Mouse (Mus musculus): ENCODE data around the gene Ms4a18. TPM values are rescaled to one million over a fixed set of nuclear protein-coding genes. Genes with fewer than 3 reads are reported as not detected.
A peak's percentile ranks its signal among the peaks of the same experiment; 100 is the strongest.

The Ms4a18 gene
- polyA plus RNA-seq, 1 experiment: not detected

DNA sequence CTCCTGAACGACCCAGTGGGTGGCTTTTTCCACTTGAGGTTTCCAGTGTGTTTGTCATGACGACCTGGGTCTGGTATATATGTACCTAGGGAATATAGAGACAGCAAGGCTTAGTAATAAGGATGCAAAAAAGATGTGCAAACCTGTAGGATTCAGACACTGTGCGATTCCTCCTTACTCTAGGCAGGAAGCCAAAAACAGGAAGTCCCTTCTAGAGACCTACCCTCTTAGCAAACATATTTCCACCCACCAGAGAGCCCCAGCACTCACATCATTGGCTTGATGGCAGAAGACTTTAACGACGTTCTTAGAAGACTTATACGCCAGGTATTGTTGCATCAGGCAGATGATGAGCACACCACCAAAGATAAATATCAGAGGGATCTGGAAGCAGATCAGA, 30.2 kb upstream of the Ms4a18 start:
- no peak for TF ChIP-seq TAL1 (IDR thresholded peaks at IDR 0.05; ENCODE audit: low read length)
- no peak for TF ChIP-seq GATA1 (IDR thresholded peaks at IDR 0.05; ENCODE audit: low read length)
- peaks cover 9% of the 10 kb centered on the region for H3K4me1 ChIP-seq (ENCODE audit: control insufficient read depth)
- no peaks in the 10 kb centered on the region for H3K36me3 ChIP-seq (ENCODE audit: control insufficient read depth)
- no peaks in the 10 kb centered on the region for H3K9me3 ChIP-seq (ENCODE audit: control insufficient read depth, low read length)
- no peaks in the 10 kb centered on the region for H3K27me3 ChIP-seq (ENCODE audit: control insufficient read depth)
- no peak overlapping the region for H3K4me3 ChIP-seq (replicated peaks)

DNA sequence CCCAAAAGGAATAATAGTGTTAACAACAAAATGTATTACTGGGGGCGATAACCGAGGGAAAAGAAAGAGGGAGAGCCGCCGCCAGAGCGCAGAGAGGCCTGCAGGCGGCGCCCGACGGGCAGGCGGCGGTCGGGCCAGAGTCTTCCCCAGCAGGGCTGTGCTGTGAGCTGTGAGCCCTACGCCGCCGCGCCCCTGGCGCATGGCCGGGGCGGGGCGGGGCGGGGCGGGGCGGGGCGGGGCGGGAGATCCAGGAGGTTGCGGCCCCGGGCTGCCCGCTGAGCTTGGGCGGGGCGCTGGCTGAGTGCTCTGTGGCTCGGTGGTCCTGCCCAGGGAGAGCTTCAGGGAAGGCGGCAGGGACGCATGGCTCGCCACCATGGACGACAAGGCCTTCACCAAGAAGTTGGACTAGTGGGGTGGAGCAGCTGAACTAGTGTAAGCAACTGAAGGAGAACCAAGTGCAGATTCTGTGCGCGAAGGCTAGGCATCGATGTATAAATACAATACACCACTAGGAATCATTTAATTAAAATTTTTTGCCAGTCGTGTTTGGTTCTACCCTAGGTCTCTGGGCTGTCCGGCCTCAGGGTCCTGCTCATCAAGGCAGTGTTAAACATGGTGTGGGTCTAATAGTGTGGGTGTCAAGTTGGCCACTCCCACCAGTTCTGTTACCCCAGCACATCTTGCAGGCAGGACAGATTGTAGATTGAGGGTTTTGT, 27.3 kb upstream of the Ms4a18 start:
- Histone ChIP-seq H3K27me3 (ENCODE audit: control insufficient read depth) (no peaks in the 10 kb centered on the region), H3K36me3 (ENCODE audit: control insufficient read depth) (no peaks in the 10 kb centered on the region), H3K4me1 (ENCODE audit: control insufficient read depth) (peaks cover 9% of the 10 kb centered on the region), H3K9me3 (ENCODE audit: control insufficient read depth, low read length) (no peaks in the 10 kb centered on the region), H3K4me3 (replicated peaks) (no peak overlapping the region)
- no peak for TF ChIP-seq GATA1 (IDR thresholded peaks at IDR 0.05; ENCODE audit: low read length)
- TF ChIP-seq TAL1 (IDR thresholded peaks at IDR 0.05; ENCODE audit: low read length): no peak

DNA sequence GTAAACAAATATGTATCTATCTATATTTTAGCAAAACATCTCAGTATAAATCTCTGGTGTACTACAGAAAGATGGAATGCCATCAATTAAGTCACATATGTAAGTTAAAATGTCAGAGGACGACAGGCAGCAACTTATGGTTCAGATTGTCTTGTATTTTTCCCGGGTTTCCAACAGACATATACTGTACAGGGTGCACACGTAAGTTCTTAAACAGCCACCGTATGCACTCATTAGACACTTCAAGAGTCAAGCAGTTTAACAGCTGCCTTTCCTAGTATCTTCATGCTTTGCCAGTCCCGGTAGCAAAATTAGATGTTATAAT, 26.8 kb upstream of the Ms4a18 start:
- Histone ChIP-seq H3K36me3 (ENCODE audit: control insufficient read depth) (no peaks in the 10 kb centered on the region), H3K4me1 (ENCODE audit: control insufficient read depth) (peaks cover 9% of the 10 kb centered on the region), H3K9me3 (ENCODE audit: control insufficient read depth, low read length) (no peaks in the 10 kb centered on the region), H3K27me3 (ENCODE audit: control insufficient read depth) (no peaks in the 10 kb centered on the region), H3K4me3 (replicated peaks) (no peak overlapping the region)
- TF ChIP-seq TAL1 (IDR thresholded peaks at IDR 0.05; ENCODE audit: low read length) (no peak), GATA1 (IDR thresholded peaks at IDR 0.05; ENCODE audit: low read length) (no peak)

DNA sequence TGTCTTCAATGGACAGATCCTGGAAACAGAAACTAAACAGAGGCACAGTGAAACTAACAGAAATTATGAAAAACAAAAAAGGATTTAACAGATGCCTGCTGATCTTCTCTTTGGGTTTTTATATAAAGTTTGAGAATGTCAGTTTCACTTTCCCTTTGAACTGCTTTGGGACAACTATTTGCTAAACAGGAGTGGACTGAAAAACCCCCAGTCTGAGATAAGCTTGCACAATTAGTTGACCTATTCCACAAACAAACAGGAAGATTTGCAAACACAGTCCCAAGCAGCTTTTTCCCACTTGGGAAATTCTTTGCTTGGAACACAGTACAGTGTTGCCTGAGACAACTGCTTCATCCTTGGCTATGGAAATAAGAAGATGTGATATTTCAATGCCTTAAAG, 19.7 kb upstream of the Ms4a18 start:
- no peaks in the 10 kb centered on the region for H3K27me3 ChIP-seq (ENCODE audit: control insufficient read depth)
- TF ChIP-seq TAL1 (IDR thresholded peaks at IDR 0.05; ENCODE audit: low read length): no peak
- TF ChIP-seq GATA1 (IDR thresholded peaks at IDR 0.05; ENCODE audit: low read length): no peak

DNA sequence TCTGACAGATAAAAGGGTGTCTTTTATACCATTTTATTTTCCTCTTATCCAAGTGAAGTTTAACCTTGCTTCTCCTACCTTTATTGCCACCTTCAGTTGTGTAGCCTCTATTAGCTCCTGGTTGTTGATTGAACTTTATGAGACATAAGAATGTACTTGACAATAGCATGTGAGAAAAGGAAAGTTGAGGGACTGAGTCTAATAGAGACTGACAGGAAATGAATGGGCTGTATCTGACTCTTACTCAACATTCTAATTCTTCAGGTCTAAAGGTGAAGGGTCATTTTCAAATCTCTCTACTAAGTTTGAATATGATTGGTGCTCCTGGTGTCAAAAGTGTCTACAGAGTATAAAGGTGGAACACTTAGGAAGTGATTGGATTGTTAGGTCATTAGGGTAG, 4.6 kb upstream of the Ms4a18 start:
- H3K4me1 ChIP-seq (ENCODE audit: control insufficient read depth): no peaks in the 10 kb centered on the region
- H3K36me3 ChIP-seq (ENCODE audit: control insufficient read depth): no peaks in the 10 kb centered on the region
- TF ChIP-seq GATA1 (IDR thresholded peaks at IDR 0.05; ENCODE audit: low read length): no peak
- TF ChIP-seq TAL1 (IDR thresholded peaks at IDR 0.05; ENCODE audit: low read length): no peak
- no peak overlapping the region for H3K4me3 ChIP-seq (replicated peaks)
- no peaks in the 10 kb centered on the region for H3K9me3 ChIP-seq (ENCODE audit: control insufficient read depth, low read length)
- no peaks in the 10 kb centered on the region for H3K27me3 ChIP-seq (ENCODE audit: control insufficient read depth)

More for the DNA sequence above, 19.7 kb upstream of the Ms4a18 start:
- H3K4me3 ChIP-seq (replicated peaks): no peak overlapping the region
- no peaks in the 10 kb centered on the region for H3K36me3 ChIP-seq (ENCODE audit: control insufficient read depth)
- no peaks in the 10 kb centered on the region for H3K9me3 ChIP-seq (ENCODE audit: control insufficient read depth, low read length)
- H3K4me1 ChIP-seq (ENCODE audit: control insufficient read depth): no peaks in the 10 kb centered on the region

DNA sequence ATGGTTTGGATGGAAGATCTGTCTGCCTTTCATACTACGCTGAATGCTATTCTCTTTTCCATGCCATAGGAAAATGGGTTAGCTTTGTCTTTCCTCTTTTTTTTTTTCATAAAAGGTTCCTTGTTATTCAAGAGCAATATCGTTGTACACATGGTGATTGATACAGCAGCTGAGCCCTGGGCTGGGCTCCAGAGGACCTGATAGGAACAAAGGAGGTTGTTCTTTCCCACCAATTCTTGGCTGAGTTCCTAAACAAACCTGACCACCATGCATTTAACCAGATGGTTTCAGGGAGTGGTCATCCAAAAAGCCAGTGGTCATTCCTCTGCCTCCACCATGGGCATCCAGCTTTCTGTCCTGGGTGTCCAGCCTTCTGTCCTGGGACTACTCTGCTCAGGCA, 580 bp downstream of the Ms4a18 start:
- H3K4me3 ChIP-seq (replicated peaks): no peak overlapping the region
- no peaks in the 10 kb centered on the region for H3K9me3 ChIP-seq (ENCODE audit: control insufficient read depth, low read length)
- no peaks in the 10 kb centered on the region for H3K4me1 ChIP-seq (ENCODE audit: control insufficient read depth)
- H3K27me3 ChIP-seq (ENCODE audit: control insufficient read depth): no peaks in the 10 kb centered on the region
- no peaks in the 10 kb centered on the region for H3K36me3 ChIP-seq (ENCODE audit: control insufficient read depth)
- no peak for TF ChIP-seq TAL1 (IDR thresholded peaks at IDR 0.05; ENCODE audit: low read length)
- TF ChIP-seq GATA1 (IDR thresholded peaks at IDR 0.05; ENCODE audit: low read length): no peak

DNA sequence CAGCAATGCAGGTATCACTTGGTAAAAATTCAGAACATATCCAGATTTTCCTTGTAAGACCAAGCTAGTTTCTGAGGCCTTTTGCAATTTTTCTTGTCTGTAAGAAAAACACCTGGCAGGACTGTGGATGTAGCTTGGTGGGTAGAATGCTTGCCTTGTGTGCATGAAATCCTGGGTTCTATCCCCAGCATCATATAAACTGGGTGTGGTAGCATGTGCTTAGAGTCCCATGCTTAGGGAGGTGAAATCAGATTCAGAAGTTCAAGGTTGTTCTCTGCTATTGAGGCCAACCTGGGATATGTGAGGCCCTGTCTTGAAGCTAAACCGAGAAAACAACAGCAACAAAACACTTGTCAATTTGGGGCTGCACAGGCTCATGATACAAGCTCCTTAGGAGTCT, 1.8 kb downstream of the Ms4a18 start:
- Histone ChIP-seq H3K4me1 (ENCODE audit: control insufficient read depth) (no peaks in the 10 kb centered on the region), H3K36me3 (ENCODE audit: control insufficient read depth) (no peaks in the 10 kb centered on the region), H3K9me3 (ENCODE audit: control insufficient read depth, low read length) (no peaks in the 10 kb centered on the region), H3K27me3 (ENCODE audit: control insufficient read depth) (no peaks in the 10 kb centered on the region), H3K4me3 (replicated peaks) (no peak overlapping the region)
- TF ChIP-seq GATA1 (IDR thresholded peaks at IDR 0.05; ENCODE audit: low read length) (no peak), TAL1 (IDR thresholded peaks at IDR 0.05; ENCODE audit: low read length) (no peak)

DNA sequence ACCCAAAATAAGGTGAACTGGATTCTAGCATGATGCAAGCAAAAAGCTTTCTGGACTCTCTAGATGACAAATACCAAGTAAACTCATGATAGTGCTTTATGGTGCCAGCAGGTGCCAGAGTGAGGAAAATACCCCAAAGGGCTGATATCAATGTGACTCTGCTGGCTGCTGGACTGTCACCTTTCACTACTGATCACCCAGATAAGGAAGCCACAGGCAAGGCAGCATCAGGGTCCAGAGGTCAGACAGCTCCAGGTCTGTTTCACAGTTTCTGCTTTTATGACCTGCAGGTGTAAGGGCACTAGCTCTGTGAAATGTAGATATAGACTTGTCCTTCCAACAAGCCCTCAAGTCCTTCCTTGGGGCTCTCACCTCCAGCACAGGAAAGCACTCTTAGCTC, 2.4 kb downstream of the Ms4a18 start:
- H3K36me3 ChIP-seq (ENCODE audit: control insufficient read depth): no peaks in the 10 kb centered on the region
- H3K4me1 ChIP-seq (ENCODE audit: control insufficient read depth): no peaks in the 10 kb centered on the region
- no peak overlapping the region for H3K4me3 ChIP-seq (replicated peaks)
- TF ChIP-seq TAL1 (IDR thresholded peaks at IDR 0.05; ENCODE audit: low read length) (no peak), GATA1 (IDR thresholded peaks at IDR 0.05; ENCODE audit: low read length) (peak; percentile 21; the same call in 1 of the 2 replicates)
- H3K9me3 ChIP-seq (ENCODE audit: control insufficient read depth, low read length): no peaks in the 10 kb centered on the region
- H3K27me3 ChIP-seq (ENCODE audit: control insufficient read depth): no peaks in the 10 kb centered on the region

DNA sequence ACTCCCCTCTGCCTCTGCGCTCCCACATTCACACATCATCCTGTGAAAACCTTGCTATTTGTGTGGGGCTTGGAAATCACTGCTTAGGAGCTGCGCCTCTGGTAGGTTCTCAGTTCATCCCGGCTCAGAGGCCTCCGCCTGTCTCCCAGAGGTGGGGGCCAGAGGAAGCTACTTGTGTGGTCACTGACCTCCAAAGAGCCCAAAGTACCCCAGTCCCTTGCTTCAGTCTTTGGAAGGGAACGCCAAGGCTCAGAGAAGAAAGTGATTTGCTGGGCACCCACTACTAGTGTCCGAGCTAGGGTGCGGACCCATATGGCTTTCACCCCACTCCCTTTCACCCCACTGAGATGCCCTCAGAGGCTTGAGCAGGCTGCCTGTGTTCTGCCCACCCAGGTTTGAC, 24.7 kb downstream of the Ms4a18 start, which contains the start of gene Ms4a15:
Gene Ms4a15 (minus strand): TSS at position 101 of the 400 bp plus-strand sequence.
- TF ChIP-seq GATA1 (IDR thresholded peaks at IDR 0.05; ENCODE audit: low read length): no peak
- no peak for TF ChIP-seq TAL1 (IDR thresholded peaks at IDR 0.05; ENCODE audit: low read length)
- no peak within 1 kb of the TSS for H3K4me3 ChIP-seq (replicated peaks)
- no peaks in the 10 kb centered on the region for H3K4me1 ChIP-seq (ENCODE audit: control insufficient read depth)
- no peaks in the 10 kb centered on the region for H3K36me3 ChIP-seq (ENCODE audit: control insufficient read depth)
- H3K27me3 ChIP-seq (ENCODE audit: control insufficient read depth): no peaks in the 10 kb centered on the region
- no peaks in the 10 kb centered on the region for H3K9me3 ChIP-seq (ENCODE audit: control insufficient read depth, low read length)

DNA sequence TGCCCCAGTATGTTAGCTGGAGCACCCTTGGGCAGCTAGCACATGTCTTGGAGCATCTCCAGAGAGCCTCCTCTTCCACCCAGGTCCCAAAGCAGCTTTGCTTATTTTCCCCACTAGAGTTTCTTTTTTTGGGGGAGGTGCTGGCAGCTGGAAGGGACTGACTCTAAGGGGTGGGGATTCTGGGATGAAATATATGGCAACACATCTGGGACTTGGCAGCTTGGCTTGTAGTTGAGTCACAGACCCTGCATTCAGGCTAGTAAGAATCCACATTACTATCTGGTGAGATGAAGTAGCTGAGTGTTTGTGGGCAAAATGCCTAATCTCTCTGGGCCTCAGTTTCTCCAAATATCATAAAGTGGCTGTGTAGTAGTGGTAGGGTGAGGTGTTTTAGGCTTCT, 25.9 kb downstream of the Ms4a18 start:
- Histone ChIP-seq H3K9me3 (ENCODE audit: control insufficient read depth, low read length) (no peaks in the 10 kb centered on the region), H3K27me3 (ENCODE audit: control insufficient read depth) (no peaks in the 10 kb centered on the region), H3K4me1 (ENCODE audit: control insufficient read depth) (no peaks in the 10 kb centered on the region), H3K4me3 (replicated peaks) (no peak overlapping the region), H3K36me3 (ENCODE audit: control insufficient read depth) (no peaks in the 10 kb centered on the region)
- TF ChIP-seq TAL1 (IDR thresholded peaks at IDR 0.05; ENCODE audit: low read length): no peak
- TF ChIP-seq GATA1 (IDR thresholded peaks at IDR 0.05; ENCODE audit: low read length): no peak

Data from erythroblast, embryonic 14.5 days (primary cell).